Mouse (Mus musculus): Measurements from ENCODE around the gene Dlgap3.

DNA sequence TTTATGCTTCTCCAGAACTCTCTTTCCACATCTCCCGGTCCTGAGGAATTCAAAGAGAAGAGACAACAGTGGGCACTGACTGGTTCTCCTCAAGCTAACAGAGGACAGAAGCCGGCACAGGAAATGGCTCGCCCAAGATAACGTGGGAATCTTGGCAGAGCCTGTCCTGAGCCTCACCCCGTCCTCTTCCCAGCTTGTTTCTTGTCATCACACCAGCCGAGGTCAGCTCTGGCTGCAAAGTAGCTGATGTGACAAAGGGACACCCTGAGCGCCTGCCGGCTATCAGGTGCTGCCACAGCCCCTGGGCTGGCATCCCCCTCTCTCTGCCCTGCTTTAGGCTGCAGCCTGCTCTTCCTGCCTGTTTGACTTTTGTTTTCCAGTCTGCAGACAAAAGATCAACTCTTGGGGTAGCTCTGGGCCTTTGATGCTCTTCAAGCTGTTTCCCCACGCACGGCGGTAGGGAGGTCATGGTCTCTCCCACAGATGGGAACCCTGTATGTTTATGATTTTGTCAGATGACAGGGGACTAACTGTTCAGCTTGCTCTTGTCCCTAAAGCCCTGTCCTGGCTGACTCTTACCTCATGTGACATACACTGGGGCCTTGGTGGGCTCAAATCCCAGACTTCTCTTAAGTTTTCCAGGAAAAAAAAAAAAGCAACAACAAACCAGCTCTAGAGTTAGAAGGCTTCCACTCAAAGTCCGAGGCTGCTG lies 89.3 kb downstream of the Dlgap3 start:
- TF ChIP-seq POLR2A (IDR thresholded peaks at IDR 0.05; ENCODE audit: borderline replicate concordance, extremely low read depth, insufficient read depth, insufficient read length, poor library complexity, severe bottlenecking) = no peak
- no peak for TF ChIP-seq CTCF (IDR thresholded peaks at IDR 0.05; ENCODE audit: borderline replicate concordance, extremely low read depth, insufficient read depth, insufficient read length)

All from brain, embryonic 14.5 days (tissue).